Mouse (Mus musculus): ENCODE measurements around the gene Dusp1.

Gene Dusp1

DNA sequence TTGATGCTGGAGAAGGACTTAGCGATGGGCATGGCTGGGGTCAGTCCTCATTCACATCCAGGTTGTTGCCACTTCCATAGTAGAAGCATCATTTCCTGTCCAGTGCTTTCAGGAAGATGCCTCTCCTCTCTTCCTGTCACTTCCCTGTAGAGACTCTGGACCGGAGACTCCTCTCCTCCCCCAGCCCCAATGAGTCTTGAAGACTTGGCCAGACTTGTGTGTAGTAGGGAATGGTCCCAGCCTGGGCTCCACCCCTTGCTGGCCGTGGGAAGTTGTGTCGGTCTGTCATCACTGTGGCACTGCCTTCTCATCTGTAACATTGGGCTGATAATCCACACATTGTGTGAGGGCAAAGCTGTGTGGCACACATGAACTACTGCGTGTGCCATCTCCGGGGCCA lies 21.7 kb upstream of the Dusp1 start:
- peak in 1 of 2 experiments; percentile 63 for DNase-seq

- DNase-seq, result no peak
Observed at GRCm38 (mm10) chr17:26583056-26583455, 21.1 kb upstream of the Dusp1 start.

DNA sequence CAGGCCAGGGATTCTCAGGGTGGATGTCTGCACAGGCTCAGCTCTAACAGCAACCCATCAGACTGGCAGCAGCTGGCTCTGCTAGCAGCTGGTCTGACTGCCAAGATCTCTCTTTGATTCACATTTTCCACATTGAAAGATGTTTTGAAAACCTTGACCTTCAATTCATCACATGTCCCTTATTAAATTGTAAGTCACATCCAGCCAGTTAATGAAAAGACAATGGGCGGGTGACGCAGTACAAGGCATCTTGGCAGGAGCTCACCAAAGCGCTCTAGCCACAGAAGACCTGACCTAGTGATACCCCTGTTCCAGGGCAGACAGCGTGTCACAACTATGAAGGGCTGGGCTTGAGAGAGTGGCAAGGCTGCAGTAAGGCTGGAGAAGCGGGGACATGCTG lies 20.4 kb upstream of the Dusp1 start:
- peak; percentile 73 to 88 for DNase-seq

DNA sequence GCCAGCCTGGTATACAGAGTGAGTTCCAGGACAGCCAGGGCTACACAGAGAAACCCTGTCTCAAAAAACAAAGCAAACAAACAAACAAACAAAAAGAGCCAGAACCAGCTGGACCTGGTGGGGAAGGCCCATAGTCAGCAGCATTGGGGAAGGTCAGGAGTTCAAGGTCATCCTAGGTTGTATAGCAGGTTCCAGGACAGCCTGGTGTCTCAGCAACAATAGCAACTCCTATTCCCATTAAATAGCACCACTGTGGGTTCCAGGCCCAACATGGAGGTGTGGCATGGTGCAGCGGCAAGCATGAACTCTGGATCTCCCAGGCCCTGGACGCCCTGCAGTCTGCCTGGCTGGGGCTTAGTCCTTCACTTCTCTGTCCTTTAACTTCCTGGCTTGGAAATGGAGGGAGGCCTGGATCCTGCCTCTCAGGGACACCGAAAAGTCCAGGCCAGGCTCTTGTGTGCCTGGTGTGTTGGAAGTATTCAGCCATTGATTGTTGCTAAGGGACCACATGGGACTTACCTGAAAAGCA lies 19.0 kb upstream of the Dusp1 start:
- no peak for DNase-seq

DNA sequence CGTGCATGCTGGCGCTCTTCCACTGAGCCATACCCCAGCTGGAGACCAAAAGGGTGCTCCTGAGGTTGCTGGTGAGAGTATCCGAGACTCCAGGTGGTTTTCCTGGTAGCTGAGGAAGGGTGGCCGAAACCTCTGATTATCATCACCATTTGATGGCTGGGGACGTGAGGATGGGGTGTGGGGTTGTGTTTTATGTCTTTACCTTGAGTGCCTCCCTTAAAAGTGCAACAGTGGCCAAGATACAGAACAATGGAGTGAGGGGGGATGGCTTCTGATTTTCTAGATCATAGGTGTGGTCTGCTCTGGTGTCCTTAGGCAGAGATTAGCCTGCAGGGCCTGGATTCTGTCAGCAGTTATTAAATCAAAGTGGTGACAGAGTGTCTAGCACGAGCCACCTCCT lies 17.5 kb upstream of the Dusp1 start:
- DNase-seq, result no peak

DNA sequence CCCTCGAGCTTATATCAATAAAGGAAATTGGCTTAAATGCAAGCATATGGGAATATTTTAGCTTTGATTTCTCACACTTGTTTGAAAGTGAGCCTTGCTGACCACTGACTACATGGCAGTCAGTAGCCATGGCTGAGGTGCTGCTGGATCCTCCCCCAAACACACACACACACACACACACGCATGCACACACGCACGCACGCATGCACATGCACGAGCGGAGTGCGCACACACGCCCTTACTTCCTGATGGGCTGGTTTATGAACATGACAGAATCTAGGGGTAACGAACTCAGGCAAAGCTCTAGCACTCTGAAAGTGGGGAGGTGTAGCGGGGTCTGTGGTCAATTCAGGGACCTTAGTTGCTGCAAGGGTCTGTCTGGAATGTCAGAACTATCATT lies 16.8 kb upstream of the Dusp1 start:
- no peak for DNase-seq

DNA sequence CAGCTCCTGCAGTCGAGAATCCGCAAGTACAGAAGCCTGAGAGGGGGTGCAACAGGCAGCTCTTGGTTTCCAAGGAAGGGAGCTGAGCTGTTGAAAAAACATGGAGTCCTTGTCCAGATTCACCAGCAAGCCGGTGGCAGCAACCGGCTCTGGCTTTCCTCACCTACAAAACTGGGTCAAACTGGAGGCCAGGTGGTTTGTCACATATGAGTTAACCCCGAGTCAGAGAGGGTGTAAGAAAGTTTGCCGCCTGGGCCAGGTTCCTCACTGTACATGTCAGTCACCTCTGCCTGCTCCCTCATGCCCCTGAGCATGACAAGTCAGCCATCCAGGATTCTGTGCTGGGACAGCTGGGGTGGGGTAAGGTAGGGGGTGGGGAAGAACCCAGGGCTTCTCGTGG lies 16.2 kb upstream of the Dusp1 start:
- DNase-seq, result no peak

GRCm38 (mm10) chr17:26577309-26577708 lies 15.4 kb upstream of the Dusp1 start:
- peak; percentile 60 to 73 for DNase-seq

DNA sequence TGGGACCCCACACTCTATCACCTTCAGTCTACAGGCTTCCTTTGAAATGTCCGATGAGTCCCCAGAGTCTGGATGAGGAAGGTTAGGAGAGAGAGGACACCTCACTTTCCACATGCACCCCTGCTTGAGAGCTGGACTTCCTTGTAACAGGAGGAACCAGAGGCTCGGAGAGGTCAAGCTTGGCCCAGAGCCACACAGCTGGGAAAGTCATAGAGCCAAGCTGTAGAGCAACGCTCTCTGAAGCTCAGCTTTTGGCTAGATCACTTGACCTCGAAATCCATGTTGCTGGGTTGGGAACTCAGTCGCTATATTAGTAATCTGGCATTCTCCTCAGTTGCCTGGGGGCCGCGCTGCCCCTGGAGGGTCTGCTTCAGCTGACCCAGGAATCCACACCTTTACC lies 14.9 kb upstream of the Dusp1 start:
- DNase-seq, result peak; percentile 72 to 81

- no peak for DNase-seq
Observed at GRCm38 (mm10) chr17:26575786-26576690, 14.1 kb upstream of the Dusp1 start.

GRCm38 (mm10) chr17:26574701-26575100 lies 12.8 kb upstream of the Dusp1 start:
- DNase-seq, result no peak

- DNase-seq, result no peak
Observed at GRCm38 (mm10) chr17:26574118-26574517, 12.2 kb upstream of the Dusp1 start.

DNA sequence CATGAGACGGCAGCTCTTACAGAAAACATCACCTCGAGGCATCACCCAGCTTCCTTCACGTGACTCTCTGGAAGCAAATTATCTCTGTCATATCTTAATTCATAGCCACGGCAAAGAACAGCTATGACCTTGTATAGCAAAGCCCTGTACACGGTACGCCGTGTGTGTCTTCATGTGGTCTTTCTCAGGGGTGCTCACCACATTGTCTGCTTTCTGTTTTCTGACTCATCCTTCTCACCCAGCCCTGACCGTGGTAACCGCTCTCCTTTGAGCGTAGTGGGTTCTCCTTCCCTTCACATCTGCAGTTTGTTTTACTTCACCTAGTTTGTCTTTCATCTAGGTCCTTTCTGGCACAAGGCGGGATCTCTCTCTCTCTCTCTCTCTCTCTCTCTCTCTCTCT lies 10.3 kb upstream of the Dusp1 start:
- no peak for DNase-seq

- DNase-seq, result peak; percentile 72 to 81
Observed at GRCm38 (mm10) chr17:26571377-26571776, 9.4 kb upstream of the Dusp1 start.

DNA sequence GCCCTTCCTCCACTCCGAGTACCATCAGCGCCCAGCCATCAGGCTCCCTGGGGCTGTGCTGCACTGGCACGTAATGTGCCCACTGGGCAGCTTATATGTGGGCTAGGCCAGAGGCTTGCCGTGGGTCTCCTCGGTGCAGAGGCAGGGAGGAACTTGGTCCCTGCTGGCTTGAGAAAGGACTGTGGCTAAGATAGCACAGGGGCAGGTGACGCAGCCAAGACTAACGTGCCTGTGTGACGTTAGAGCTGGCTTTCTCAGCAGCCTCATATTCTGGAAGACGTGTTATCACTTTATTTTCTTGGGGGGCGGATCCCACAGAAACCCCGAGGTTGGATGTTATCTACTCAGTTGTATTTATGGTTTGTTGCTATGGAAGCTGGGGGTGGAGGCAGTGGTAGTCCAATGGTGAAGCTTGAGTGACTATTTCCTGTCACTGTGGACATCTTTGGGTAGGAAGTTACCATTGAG lies 8.8 kb upstream of the Dusp1 start:
- DNase-seq, result peak in 1 of 2 experiments; percentile 59

GRCm38 (mm10) chr17:26569594-26570350 lies 7.8 kb upstream of the Dusp1 start:
- DNase-seq, result no peak

- DNase-seq, result no peak
Observed at GRCm38 (mm10) chr17:26567818-26568173, 5.9 kb upstream of the Dusp1 start.

GRCm38 (mm10) chr17:26567142-26567817 lies 5.4 kb upstream of the Dusp1 start:
- no peak for DNase-seq

DNA sequence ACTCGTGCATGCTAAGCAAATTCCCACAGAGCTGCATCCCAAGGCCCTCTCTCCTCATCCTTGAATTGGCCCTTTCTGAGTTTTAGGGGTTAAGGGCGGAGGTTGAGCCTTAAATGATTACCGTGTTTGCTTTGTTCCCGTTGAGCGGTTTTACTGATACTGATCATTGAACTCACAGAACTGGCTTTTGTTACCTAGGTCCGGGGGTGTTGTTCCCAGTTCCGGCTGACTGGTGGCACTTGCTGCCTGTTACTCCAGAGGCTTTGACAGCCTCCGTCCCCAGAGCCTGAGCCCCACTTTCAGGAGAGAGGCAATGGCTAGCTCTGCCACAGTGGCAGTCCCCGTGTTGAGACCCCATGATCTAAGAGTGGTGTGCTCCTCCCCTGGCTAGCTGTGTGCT lies 2.5 kb upstream of the Dusp1 start:
- no peak for DNase-seq

GRCm38 (mm10) chr17:26563476-26563875 lies 1.5 kb upstream of the Dusp1 start:
- DNase-seq, result no peak

- DNase-seq, result no peak
Observed at GRCm38 (mm10) chr17:26562292-26562691, 364 bp upstream of the Dusp1 start.

DNA sequence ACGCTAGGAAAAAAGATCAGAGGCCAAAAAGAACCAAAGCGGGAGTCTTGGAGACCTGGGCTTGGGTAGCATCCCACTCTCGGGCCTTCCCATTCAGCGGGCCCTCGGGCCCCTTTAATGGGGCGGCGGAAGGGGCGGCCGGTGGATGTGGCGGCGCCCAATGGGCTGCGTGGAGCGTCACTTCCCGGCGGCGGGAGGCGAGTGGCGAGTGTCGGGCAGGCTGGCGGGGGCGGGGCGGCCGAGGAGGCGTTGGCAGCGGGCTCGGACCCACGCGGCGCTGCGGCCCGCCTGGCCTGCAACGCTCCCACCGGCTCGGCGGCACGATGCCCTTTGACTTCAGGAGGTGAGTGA lies 663 bp downstream of the Dusp1 start, which contains the start of gene Ergic1:
TSS of gene Ergic1 (plus strand) at position 200 of the 351 bp plus-strand sequence.
- DNase-seq, result peak; percentile 95 to 97

All from kidney, postnatal 25 days (tissue).